Mouse (Mus musculus) heart, adult 2 months (tissue): ENCODE measurements around the gene Lrmp.

Experiments
- CTCF ChIP-seq: fragments of 200-600 bp; IDR thresholded peaks from 2 replicates; pipeline ENCODE4 v1.8.1; 2022; ENCODE audit warnings: antibody characterized with exemption, mild to moderate bottlenecking, moderate library complexity
- POLR2A ChIP-seq: fragments of 200-500 bp; IDR thresholded peaks from 2 replicates; pipeline ENCODE4 v1.6.1; 2011; ENCODE audit warnings: mild to moderate bottlenecking, low read depth, low read length, control low read depth; ENCODE audit not compliant: insufficient read depth

GRCm38 (mm10) chr6:145179665-145180064 lies 64.2 kb downstream of the Lrmp start:
- TF ChIP-seq POLR2A = no peak
- TF ChIP-seq CTCF = peak; percentile 82
